Mouse (Mus musculus) mesoderm, embryonic 11.5 days (tissue): Measurements from ENCODE around the gene Dpf3.

Experiments
- DNase-seq: peaks from one replicate; pipeline ENCODE4 v3.0.0-alpha.2; 2012; ENCODE audit warnings: low read depth, low spot score

The Dpf3 gene

DNA sequence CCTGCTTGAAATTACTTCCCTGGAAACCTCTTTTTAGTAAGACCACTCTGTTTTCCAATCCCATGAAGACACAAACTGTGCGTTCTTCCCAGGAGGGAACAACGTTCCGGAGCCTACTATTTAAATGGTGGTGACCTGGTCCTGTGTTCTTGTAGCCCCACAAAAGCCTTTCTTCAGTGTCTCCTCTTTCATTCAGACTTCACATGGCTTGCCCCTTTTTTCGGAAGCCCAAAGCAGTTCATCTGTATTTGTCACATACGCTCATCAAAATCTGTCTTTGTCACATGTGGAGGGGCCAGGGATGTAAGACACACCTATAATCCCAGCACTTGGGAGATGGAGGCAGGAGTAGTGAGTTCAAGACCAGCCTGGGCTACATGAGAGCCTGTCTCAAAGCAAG, 73.8 kb downstream of the Dpf3 start:
- DNase-seq, result no peak

DNA sequence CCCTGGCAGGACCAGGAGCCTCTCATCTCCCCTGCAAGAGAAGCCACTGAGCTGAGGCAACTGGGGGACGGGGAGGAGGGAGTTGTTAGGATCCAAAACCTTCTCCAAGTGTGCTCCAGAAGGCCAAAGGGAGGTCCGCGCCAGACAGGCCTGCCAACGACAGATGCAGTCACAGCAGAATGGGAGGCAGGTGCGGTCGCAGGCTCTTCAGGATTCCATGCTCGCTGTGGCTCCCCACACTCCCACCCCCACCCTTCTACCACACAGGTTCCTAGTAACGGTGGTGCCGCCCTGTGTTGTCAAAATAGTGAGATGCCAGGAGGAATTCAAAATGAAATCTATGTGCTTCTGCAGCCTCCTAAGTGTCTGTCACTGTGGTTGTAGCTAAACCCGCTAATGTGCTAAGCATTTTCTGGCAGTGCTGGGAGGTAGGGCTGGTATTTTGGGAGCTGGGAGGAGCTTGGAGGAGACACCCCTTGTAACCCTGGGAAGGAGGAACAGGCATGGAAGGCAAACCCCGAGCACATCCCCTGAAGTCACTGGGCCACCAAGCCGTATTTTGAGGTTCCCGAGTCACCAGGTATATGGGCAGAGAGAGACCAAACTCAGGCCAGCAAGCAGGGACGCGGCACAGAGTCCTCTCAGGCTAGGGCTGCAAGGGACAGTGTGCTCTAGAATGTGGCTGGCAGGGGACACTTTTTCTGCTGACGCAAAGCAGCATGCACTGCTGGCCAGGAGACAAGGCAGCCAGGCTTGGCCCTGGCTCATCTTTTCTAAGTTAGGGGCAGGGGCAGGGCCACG, 75.6 kb downstream of the Dpf3 start:
- DNase-seq, result no peak

DNA sequence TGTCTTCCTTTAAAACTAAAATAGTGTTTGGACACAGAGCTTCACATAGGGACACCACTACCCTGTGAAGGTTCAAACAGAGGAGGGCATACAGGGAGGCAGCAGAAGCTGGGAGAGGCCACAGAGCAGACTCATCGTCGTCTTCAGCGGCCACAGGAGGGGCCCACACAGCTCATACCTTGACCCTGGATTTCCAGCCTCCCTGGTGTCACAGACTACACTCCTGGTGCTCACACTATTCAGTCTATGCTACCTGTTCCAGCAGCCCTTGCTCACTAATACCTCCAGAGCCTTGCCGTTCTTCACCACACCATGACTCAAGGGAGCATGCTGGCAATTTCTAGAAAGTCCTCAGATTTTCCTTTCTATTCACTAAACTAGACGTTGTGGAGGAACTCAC, 76.5 kb downstream of the Dpf3 start:
- no peak for DNase-seq

DNA sequence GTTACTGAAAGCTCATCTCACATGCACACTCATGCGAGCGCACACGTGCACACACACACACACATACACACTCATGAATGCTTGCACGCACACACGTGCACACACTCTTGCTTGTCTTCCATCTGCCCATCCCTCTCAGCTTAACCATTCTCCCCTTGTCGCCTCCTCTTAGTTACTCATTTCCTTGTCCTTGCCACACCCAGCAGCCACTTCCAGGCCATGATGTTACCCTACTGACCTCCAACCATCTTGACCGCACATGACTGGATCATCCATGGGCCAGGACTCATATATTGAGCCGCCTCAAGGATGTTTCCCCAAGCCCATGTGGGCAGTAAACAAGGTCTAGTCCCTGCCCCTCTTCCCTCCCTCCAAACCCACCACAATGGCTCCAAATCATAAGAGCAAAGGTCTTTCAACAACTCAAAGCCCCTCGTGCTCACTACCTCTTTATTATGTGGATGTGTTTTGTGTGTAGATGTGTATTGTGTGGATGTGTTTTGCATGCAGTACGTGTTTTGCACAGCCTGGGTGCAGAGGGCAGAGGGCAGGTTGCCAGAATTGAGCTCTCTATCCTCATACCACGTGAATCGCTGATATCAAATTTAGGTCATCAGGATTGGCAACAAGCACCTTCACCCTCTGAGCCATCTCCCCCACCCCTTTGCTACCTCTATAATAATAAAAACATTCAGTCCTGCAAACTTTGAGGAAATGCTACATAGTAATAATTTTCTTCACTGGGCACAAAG, 82.0 kb downstream of the Dpf3 start:
- DNase-seq, result no peak

DNA sequence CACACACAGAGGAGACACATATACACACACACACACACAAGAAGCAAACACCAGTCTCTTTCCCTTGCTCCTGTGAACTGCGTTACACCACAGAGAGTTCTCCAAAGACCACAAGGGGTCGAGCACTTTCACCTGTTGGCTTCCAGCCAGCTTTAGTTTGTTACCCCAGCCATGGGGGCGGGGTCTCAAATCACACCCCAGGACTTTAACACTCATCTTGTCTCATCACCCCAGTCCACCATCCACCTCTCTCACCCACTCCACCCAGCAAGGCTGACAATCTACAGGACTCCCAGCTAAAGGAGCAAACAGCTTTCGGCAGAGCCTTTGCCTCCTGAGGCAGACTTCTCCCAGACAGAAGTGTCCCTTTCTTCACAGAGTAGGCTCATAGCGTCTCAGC, 85.2 kb downstream of the Dpf3 start:
- DNase-seq, result no peak

DNA sequence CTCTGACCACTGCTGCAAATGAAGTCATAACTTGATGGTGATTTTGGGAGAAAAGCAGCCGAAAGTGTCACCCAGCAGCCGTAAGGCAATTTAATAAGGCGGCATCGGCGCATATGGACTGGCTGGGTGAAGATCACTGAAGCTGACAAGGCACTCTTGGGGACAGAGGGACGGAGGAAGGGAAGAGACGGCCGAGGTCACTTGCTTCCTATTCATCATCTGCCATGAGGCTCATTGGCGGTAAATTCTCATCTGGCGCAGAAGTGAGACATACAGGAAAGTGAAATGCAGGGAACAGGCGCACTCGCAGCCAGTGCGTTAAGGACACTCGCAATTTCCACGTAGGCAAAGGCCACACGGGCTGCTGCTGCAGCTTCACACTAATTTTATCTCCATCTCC, 95.5 kb downstream of the Dpf3 start:
- no peak for DNase-seq

DNA sequence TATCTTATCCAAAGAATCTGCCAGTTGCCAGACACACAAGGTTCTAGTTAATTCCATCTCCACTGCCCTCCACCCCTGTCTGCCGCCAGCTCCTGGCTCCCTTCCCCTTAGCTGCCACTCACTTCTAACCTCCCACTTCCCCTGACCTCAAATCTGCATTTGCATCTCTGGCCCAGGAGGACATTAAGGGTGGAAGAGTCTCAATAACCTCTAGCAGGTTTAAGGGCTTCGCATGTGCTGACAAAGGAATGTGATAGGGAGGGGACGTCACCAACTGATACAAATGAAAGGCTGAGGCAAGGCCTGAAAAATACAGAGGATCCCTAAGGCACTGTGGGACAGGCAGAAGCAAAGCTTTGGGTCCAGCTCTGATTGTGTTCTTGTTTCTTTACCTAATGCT, 100.0 kb downstream of the Dpf3 start:
- DNase-seq, result peak; percentile 21

DNA sequence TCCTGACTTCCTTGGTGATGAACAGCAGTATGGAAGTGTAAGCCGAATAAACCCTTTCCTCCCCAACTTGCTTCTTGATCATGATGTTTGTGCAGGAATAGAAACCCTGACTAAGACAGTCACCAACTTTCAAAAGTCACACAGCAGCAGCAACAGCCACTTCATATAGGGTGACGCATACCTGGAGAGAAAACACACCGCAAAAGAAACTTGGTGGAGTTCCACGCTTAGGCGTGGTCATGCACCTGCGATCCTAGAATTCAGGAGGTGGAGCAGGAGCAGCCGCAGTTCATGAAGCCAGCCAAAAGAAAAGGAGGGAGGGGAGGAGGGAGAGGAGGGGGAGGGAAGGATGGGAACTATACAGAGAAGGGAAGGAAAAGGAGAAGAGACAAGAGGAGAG, 106.4 kb downstream of the Dpf3 start:
- DNase-seq, result no peak

DNA sequence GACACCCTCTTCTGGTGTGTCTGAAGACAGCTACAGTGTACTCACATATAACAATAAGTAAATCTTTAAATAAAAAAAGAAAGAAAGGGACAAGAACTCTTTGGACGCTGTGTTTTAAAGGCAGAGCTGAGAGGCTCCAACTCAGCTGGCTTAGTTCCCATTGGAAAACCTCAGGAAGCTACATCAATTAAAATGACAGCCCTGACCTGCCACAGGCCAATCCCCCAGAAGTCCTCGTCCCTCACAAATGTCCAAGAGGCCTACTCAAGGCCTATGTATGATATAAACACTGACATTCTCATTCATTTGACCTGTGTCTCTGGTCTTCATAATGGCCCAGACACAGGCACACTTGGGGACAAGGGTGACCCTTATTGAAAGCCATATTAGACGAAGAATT, 107.5 kb downstream of the Dpf3 start:
- no peak for DNase-seq

DNA sequence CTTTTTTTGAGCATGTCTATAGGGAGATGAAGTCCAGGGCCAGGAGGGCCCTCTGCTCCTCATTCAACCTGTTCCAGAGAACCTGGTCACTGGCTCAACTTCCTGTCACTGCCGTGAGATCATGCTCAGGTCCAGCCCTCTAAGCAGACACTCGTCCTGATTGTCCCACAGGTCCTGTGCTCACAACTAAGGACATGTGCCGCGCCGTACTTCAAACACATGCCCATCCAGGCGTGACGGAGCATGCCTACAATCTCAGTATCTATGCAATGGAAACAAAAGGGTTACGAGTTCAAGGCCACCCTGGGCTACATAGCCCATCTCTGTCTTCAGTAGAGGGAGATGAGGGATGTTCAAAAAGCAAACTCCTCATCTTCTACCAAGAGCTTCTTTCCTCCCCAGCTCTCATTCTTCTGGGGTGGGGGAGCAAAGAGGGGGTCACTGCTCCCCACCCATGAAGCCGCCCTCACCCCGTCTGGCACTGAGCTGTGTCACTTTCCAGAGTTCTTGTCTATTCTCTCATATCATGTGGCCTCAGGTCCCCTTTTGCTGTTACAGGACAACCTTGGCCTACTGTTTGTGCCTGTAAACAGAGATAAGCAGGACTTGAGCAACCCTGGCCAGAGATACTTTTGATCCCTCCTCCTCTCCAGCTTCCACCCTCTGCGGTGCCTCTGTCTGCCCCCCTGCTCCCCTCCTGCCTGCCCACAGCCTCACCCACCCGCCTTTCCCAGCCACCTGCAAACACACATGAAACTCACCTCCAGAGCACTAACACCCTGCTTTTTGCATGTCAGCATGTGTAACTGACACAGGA, 112.3 kb downstream of the Dpf3 start:
- no peak for DNase-seq

DNA sequence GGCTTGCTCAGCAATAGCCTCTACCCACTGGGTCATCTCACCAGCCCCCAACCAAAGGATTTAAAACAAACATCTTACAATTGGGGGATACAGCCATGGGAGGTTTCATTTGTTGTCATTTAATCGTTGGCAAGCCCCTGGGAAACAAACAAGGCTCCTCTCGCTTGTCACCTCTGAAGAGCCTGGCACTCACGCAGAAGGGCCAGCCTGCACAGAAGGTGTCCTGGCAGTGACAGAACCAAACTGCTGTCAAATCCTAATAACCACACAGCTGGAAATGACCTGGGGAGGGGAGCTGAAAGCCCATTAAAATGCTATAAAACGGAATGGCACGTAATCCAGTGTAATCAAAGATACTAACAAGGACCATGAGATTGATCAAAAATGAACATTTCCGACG, 114.4 kb downstream of the Dpf3 start:
- DNase-seq, result no peak

DNA sequence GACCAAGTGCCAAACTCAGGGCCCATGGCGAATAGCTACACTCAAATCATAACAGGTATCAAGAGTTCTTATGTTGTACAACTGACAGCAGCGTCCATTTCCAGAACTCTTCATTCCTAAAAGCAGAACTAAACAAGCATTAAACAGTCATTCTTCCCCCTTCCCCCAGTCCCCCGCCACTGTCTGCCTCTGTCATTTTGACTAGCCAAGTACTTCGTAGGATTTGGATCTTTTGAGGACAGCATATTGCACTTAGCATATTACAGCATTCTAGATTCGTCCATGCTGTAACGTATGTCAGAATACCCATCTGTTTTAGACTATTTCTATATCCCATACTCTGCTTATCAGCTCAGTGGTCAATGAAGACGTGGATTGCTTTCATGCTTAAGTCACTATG, 115.2 kb downstream of the Dpf3 start:
- no peak for DNase-seq

DNA sequence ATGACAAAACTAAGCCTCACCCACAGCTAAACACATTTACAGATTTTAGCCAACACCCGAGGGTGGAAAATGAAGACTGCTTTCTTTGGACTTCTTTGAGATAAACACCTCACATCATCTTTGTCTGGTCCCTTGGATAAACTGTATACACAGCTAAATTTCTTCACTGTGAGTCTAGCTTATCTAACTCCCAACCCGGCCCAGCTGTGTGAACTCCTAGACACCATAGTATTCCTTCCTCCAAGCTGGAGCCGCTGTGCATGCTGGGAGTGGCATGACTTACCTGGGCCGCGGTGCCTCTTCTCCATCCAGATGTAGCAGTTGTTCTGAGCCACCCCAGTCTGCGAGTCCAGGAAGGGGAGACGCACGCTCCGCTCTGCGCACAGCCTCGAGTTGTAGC, 117.3 kb downstream of the Dpf3 start:
- DNase-seq, result no peak

DNA sequence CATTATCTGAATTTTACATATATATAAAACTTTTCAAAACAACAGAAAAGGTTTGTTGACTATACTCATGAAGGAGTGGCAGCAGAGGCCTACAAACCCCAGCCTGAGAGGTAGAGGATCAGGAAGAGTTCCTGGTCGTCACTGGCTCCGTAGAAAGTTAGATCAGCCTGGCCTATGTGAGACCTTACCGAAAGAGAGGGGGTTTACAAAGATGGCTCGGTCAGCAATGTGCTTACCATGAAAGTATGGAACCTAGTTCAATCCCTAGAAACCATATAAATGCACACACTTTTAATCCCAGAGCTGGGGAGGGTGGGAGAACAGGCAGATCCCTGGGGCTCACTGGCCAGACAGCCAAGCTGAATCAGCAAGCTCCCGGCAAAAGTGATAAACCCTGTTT, 118.1 kb downstream of the Dpf3 start:
- no peak for DNase-seq

DNA sequence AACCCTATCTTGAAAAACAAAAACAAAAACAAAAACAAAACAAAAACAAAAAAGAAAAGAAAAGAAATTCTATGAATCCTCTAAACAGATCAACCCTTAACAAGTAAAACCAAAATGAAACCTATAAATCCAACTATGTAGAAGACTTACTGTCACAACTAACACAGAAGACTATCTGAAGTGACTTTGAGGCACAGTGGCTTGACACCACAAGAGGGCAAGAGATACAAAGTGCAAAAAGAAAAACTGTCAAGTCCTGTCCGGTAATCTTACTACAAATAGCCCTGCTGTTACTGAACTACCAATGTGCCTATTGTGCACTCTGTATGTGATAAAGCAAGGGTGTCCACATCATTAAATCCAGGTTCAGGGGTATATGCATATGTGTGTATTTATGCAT, 120.0 kb downstream of the Dpf3 start:
- DNase-seq, result no peak

DNA sequence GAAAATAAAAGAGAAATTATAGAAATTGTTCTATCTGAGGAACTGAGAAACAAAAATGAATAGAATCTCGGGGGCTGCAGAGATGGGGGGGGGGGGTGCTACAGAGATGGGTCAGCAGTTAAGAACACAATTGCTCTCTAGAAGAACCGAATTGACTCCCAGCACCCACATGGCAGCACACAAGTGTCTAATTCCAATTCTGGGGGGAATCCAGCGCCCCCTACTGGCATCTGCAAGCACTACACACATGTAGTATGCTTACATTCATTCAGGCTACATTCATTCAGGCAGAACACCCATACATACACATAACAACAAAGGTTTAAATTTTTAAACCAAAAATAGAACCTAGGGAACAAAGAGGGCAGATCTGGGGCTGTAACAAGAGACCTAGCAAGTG, 122.7 kb downstream of the Dpf3 start:
- no peak for DNase-seq

DNA sequence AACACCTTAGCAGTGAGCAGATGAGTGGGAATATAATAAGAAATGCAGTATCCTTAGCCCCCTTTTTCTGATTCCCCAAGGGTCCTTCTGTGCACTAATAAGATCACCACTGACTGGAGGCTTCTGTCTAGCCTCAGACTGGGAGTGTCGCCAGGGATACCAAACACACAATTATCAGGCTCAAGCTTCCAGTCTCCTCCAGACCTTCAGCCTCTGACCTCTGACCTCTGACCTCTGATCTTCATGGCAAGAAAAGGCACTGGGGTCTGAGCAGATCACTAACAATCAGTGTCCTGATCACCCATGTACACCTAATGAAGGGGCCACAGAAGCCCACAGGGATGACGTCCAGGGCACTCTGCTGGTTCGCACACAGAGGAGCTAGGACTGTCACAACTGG, 125.7 kb downstream of the Dpf3 start:
- no peak for DNase-seq

DNA sequence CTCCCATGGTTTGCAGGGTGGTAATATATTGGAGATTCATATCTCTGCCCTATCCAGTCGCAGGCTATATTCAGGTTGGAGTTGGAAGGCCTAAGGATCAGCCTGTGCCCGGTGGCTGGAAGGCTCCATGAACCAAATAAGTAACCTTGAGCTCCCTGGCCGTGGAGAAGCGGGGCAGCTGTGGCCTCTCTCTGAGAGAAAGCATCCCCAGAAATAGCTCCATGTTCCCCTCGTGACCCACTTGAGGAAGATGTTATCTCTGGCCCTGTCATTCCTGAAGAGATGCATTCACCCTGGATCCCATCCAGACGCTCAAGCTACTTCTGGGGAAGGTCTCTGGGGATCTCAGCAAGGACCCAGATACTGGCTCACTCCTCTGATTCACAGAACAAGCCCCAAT, 134.9 kb downstream of the Dpf3 start:
- no peak for DNase-seq

DNA sequence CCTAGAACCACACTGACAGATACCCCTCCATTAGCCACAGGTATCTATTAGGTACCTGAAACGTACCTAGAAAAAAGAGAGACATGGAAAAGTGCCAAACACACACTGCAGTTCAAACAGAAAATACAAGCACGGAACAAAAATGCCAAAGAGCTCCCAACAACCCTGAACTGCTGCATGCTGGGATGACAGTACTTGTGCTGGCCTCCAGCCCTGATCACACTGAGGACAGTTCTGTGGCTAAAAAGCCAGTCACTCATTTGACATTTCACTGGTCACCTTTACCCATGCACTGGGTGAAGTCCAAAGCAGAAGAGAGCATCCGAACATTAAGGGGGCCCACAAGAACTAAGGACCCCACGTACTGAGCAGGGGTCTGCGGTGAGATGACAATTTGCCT, 137.8 kb downstream of the Dpf3 start:
- DNase-seq, result no peak

DNA sequence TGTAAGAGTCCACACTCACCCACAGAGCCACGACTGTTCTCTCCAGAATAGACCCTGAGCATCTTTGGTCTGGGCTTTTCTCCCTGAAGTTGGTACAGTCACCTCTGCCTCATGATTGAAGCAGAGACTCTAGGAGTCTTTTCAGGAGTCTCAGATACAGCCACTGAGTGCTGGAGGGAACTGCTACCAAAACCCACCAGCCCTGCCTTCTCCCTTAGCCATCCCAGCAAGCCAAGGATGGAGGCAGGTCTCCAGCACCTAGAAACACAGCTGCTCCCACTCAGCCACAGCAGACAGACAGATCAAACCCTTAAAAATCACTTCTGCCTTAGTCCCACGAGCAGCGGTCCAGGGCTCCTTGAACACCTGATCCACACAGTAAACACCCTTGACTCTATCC, 139.3 kb downstream of the Dpf3 start:
- no peak for DNase-seq

DNA sequence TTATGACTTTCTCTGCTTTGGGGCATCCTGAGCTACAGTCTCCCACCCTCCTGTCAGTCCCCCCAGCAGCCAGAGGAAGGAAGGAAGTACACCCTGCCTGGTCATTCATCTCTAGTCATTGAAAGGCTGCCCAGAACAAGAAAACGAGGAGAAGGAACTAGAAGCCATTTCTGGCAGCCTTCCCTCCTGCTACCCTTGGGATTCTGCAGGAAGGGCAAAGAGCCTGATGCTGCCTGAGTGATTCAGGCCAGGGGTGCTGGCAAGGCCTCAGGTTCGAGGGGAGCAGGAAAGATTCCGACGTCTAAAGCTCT, 144.7 kb downstream of the Dpf3 start:
- no peak for DNase-seq

DNA sequence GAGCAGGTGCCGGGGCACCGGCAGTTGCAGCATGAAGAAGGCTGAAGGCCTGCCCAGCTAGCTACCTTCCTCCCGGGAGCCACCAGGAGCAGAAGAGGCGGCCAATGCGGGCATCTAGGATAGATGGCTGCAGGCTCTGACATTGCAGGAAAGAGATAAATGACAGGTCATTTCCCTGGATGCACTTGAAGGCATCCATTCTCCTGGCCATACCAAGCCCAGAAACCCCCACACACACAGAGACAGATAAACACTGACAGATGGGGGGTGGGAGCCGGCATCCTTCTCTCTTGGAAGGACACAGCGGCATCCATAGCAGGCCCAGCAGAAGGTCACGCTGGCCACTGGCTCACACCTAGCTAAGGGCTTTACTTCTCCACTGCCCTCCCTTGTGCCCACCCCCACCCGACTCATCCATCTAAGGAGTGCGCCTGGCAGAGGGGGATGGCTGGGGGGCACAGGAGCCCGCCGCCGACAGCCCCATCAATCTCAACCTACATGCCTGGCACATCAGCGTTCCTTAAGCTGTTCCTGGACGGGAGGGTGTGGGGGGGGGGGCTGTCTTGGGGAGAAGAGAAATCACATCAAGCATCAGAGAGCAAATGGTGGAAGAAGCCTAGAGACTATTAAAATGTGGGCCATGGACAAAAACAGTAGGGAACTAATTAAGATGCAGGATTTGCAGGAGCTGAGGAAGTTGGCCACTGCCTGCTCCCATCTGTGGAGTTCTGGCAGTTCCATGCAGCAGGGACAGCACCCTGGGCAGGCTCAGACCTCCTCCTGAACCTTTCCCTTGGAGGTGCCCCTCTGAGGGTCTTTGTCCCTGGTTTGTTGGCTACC, 145.3 kb downstream of the Dpf3 start:
- DNase-seq, result no peak
